Mouse (Mus musculus): ENCODE results near the gene Gm21885. TPM values are rescaled to one million over a fixed set of nuclear protein-coding genes. Genes with fewer than 3 reads are reported as not detected.

Gm21885 gene
- polyA plus RNA-seq, 2 experiments: not detected

DNA sequence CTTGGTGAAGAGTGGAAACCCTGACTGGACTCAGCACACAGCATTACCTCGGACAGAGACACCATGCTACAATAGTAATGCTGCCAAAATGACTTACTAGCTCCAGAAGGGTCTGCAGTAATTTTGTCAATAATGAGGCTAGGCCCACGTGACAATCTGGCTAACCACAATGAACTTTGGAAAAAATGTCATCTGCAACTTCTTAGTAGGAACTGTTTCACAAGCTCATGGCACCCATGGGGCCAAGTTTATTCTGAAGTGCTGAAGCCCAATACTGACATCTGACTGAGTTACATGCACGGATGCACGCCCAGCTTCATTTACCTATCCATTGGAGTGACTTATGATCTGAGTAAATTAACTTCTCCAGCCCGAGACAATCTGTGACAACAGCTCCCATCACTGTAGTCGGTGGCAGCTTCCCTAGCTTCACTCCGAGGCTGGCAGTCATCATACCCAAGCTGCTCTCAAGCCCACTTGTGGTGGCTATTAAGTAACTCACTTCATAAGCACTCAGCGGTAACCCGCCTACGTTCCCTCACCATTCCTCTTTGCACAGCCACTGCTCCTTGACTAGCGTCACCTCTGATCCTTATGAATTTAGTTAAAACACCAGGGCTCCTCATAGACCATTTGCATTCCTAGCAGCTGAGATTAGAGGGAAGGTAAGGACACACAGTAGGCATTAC is 4.4 kb downstream of the Gm21885 start:
- Histone ChIP-seq H3K4me3 (ENCODE audit: insufficient read depth in 1 of 2, low read depth in 2 of 2, low read length in 2 of 2) (no peak overlapping the region), H3K4me2 (ENCODE audit: low read depth) (no peak overlapping the region), H3K27ac (no peak overlapping the region), H3K9me3 (ENCODE audit: control insufficient read depth, low read length) (no peaks in the 10 kb centered on the region), H3K27me3 (ENCODE audit: control insufficient read depth, insufficient read depth, low read length) (no peaks in the 10 kb centered on the region), H3K4me1 (replicated peaks; ENCODE audit: control insufficient read depth in 2 of 2, insufficient read depth in 2 of 2, low read length in 1 of 2) (peaks cover 21 to 22% of the 10 kb centered on the region in 2 experiments), H3K36me3 (replicated peaks; ENCODE audit: control insufficient read depth, insufficient read depth, low read depth) (peaks cover 65% of the 10 kb centered on the region), H3K9ac (replicated peaks) (no peak overlapping the region)
- DNase-seq (ENCODE audit: low read depth in 3 of 3, low spot score in 3 of 3) (no peak), ATAC-seq (ENCODE audit: insufficient read depth) (no peak)
- TF ChIP-seq EP300 (IDR thresholded peaks at IDR 0.05; ENCODE audit: low read depth): no peak
- no peak for TF ChIP-seq CTCF (IDR thresholded peaks at IDR 0.05; ENCODE audit: low read depth)
- WGBS (ENCODE audit: insufficient replicate concordance): 85% methylated on average over 11 of the region's 11 CpGs

DNA sequence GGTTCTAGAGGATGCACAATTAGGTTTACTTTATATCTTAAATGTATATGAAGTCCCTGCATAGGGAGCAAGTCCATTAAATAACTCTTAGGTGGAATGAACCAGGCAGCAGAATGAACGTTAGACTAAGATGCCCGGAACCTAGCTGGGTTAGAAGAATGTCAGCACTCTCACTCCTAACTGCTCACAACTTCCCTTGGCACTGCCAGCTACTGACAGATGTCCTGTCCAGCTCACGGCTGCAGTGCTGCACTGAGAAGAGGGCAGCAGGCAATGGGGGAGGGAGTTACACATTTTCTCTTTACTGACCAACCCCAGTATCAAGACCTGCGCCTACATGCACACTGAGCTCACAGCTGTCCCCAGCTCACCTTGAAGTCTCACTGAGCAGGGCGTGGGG is 5.4 kb downstream of the Gm21885 start:
- Histone ChIP-seq H3K4me1 (replicated peaks; ENCODE audit: control insufficient read depth in 2 of 2, insufficient read depth in 2 of 2, low read length in 1 of 2) (peaks cover 15 to 18% of the 10 kb centered on the region in 2 experiments), H3K36me3 (replicated peaks; ENCODE audit: control insufficient read depth, insufficient read depth, low read depth) (peaks cover 72% of the 10 kb centered on the region), H3K27ac (no peak overlapping the region), H3K27me3 (ENCODE audit: control insufficient read depth, insufficient read depth, low read length) (no peaks in the 10 kb centered on the region), H3K4me2 (ENCODE audit: low read depth) (no peak overlapping the region), H3K4me3 (ENCODE audit: insufficient read depth in 1 of 2, low read depth in 2 of 2, low read length in 2 of 2) (no peak overlapping the region), H3K9me3 (ENCODE audit: control insufficient read depth, low read length) (no peaks in the 10 kb centered on the region), H3K9ac (replicated peaks) (no peak overlapping the region)
- 87% methylated on average over 5 of the region's 5 CpGs for WGBS (ENCODE audit: insufficient replicate concordance)
- DNase-seq (ENCODE audit: low read depth in 3 of 3, low spot score in 3 of 3) (no peak), ATAC-seq (ENCODE audit: insufficient read depth) (no peak)
- TF ChIP-seq EP300 (IDR thresholded peaks at IDR 0.05; ENCODE audit: low read depth): no peak
- no peak for TF ChIP-seq CTCF (IDR thresholded peaks at IDR 0.05; ENCODE audit: low read depth)

- 44% methylated on average over 10 of the region's 10 CpGs for WGBS (ENCODE audit: insufficient replicate concordance)
Measured at GRCm38 (mm10) chr11:94290062-94290740, 8.5 kb downstream of the Gm21885 start.

DNA sequence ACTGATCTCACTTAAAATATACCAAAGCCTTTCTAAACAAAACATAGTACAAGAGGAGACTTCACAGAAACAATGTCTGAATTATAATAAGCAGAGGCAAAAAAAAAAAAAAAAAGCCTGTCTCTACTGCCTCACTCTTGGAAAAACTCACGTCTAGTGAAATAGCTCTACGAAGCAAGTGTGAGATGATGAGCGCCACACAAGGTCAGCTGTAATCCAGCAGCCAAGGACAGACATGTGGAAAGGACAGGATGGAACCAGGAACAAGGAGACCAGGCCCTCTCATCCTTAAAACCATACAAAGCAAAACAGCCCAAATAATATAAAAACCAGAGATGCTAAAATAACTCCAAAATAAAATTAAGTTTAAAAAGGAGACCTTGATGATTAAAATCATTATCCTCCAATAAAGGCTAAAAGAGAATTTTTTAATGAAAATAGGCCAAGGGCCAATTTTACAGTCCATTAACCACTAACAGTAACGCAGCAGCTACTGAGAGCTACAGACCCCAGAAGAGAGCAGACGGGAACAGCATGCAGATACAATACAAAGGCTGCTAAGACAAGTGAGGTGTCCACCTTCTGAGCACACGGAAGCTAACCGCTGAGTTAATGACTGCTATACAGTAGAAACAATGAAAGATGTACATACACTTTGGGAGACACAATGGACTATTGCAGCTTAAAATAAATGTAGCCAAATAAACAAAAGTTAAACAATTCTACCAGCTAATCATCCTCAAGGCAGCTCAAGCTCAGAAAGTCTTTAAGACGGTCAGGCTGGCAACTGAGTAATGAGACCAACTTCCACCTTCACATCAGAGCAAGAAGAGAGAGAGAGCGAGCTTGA is 13.5 kb downstream of the Gm21885 start:
- Histone ChIP-seq H3K9ac (replicated peaks) (no peak overlapping the region), H3K36me3 (replicated peaks; ENCODE audit: control insufficient read depth, insufficient read depth, low read depth) (peaks cover 88% of the 10 kb centered on the region), H3K4me1 (replicated peaks; ENCODE audit: control insufficient read depth in 2 of 2, insufficient read depth in 2 of 2, low read length in 1 of 2) (peaks cover 6 to 9% of the 10 kb centered on the region in 2 experiments), H3K4me2 (ENCODE audit: low read depth) (no peak overlapping the region), H3K4me3 (ENCODE audit: insufficient read depth in 1 of 2, low read depth in 2 of 2, low read length in 2 of 2) (no peak overlapping the region), H3K27me3 (ENCODE audit: control insufficient read depth, insufficient read depth, low read length) (no peaks in the 10 kb centered on the region), H3K27ac (no peak overlapping the region), H3K9me3 (ENCODE audit: control insufficient read depth, low read length) (no peaks in the 10 kb centered on the region)
- DNase-seq (ENCODE audit: low read depth in 3 of 3, low spot score in 3 of 3) (no peak), ATAC-seq (ENCODE audit: insufficient read depth) (no peak)
- TF ChIP-seq EP300 (IDR thresholded peaks at IDR 0.05; ENCODE audit: low read depth) (no peak), CTCF (IDR thresholded peaks at IDR 0.05; ENCODE audit: low read depth) (no peak)
- WGBS (ENCODE audit: insufficient replicate concordance): 88% methylated on average over 9 of the region's 9 CpGs

More at GRCm38 (mm10) chr11:94290062-94290740, 8.5 kb downstream of the Gm21885 start:
- Histone ChIP-seq H3K4me3 (ENCODE audit: insufficient read depth in 1 of 2, low read depth in 2 of 2, low read length in 2 of 2) (peak overlapping the region in 1 of 2 experiments; percentile 25; a peak in 1 of 4 replicates), H3K36me3 (replicated peaks; ENCODE audit: control insufficient read depth, insufficient read depth, low read depth) (peaks cover 83% of the 10 kb centered on the region), H3K27me3 (ENCODE audit: control insufficient read depth, insufficient read depth, low read length) (no peaks in the 10 kb centered on the region), H3K9me3 (ENCODE audit: control insufficient read depth, low read length) (no peaks in the 10 kb centered on the region), H3K27ac (peak overlapping the region; percentile 93), H3K4me2 (ENCODE audit: low read depth) (peak overlapping the region; percentile 60), H3K9ac (replicated peaks) (peak overlapping the region; percentile 25; the same call in 1 of the 2 replicates), H3K4me1 (replicated peaks; ENCODE audit: control insufficient read depth in 2 of 2, insufficient read depth in 2 of 2, low read length in 1 of 2) (peaks cover 15 to 18% of the 10 kb centered on the region in 2 experiments)
- peak; percentile 79 for TF ChIP-seq EP300 (IDR thresholded peaks at IDR 0.05; ENCODE audit: low read depth)
- TF ChIP-seq CTCF (IDR thresholded peaks at IDR 0.05; ENCODE audit: low read depth): no peak
- ATAC-seq (ENCODE audit: insufficient read depth): peak; percentile 98
- DNase-seq (ENCODE audit: low read depth in 3 of 3, low spot score in 3 of 3): peak; percentile 72 to 80 (median 79)
